Mouse (Mus musculus): ENCODE data around the gene Psma6.

Gene Psma6

GRCm38 (mm10) chr12:55463992-55464845 lies 80.2 kb downstream of the Psma6 start:
- DNase-seq (ENCODE audit: low spot score in 2 of 2): no peak

GRCm38 (mm10) chr12:55464846-55465361 lies 80.9 kb downstream of the Psma6 start:
- peak; percentile 32 to 45 for DNase-seq (ENCODE audit: low spot score in 2 of 2)

GRCm38 (mm10) chr12:55465401-55465983 lies 81.5 kb downstream of the Psma6 start:
- DNase-seq (ENCODE audit: low spot score in 2 of 2): peak; percentile 62 to 77

- peak in 1 of 2 experiments; percentile 22 for DNase-seq (ENCODE audit: low spot score in 2 of 2)
These were observed 82.2 kb downstream of the Psma6 start for GRCm38 (mm10) chr12:55466088-55466701.

GRCm38 (mm10) chr12:55466816-55467215 lies 82.8 kb downstream of the Psma6 start:
- DNase-seq (ENCODE audit: low spot score in 2 of 2): no peak

- DNase-seq (ENCODE audit: low spot score in 2 of 2): no peak
These were observed 83.5 kb downstream of the Psma6 start for GRCm38 (mm10) chr12:55467331-55468180.

Measured in natural killer cell, adult 2 months (primary cell).